Mouse (Mus musculus) R1 (cell line): ENCODE measurements at regions not wholly inside any gene's neighbourhood (a gene's known extent, or its start where the extent isn't known, plus 50 kb on each side); places are given as distances from the start of the nearest gene placed in this dataset.
A peak's percentile ranks its signal among the peaks of the same experiment; 100 is the strongest.

Experiments
- DNase-seq: peaks from one replicate; pipeline ENCODE4 v3.0.0-alpha.2; 2018; ENCODE audit warnings: low read depth, low spot score

- DNase-seq: no peak
Observed at GRCm38 (mm10) chr14:39682306-39683000, 209.6 kb upstream of the Nrg3 start.

GRCm38 (mm10) chr14:39678228-39678627, 205.3 kb upstream of the Nrg3 start:
- DNase-seq: no peak

- no peak for DNase-seq
Observed at GRCm38 (mm10) chr14:39677556-39677955, 204.7 kb upstream of the Nrg3 start.

- DNase-seq: peak; percentile 88
Observed at GRCm38 (mm10) chr14:39638776-39639175, 165.9 kb upstream of the Nrg3 start.
